Mouse (Mus musculus) forebrain, embryonic 14.5 days (tissue): Measurements from ENCODE around the gene Cyp39a1. TPM values are rescaled to one million over a fixed set of nuclear protein-coding genes. Genes with fewer than 3 reads are reported as not detected.

ENCODE experiments used
- ATAC-seq: fragments of 200-750 bp; cut with Nextera tagmentation; 2 replicates; pipeline ENCODE4 v1.8.0; 2017; ENCODE audit warnings: mild to moderate bottlenecking, moderate library complexity
- DNase-seq: peaks from one replicate; pipeline ENCODE4 v3.0.0-alpha.2; 2015; ENCODE audit warnings: low spot score
- H3K27ac ChIP-seq: fragments of 300-500 bp; sonication (generic); 2 replicates; pipeline ENCODE4 v1.5.1; 2014; ENCODE audit warnings: low read depth, mild to moderate bottlenecking, control low read depth, low read length, moderate library complexity
- H3K27me3 ChIP-seq: fragments of 300-500 bp; sonication (generic); replicated peaks from 2 replicates; pipeline ENCODE4 v1.6.1; 2014; ENCODE audit warnings: low read length, control low read depth, mixed read lengths; ENCODE audit not compliant: control insufficient read depth, insufficient read depth
- H3K36me3 ChIP-seq: fragments of 300-500 bp; sonication (generic); 2 replicates; pipeline ENCODE4 v1.6.1; 2014; ENCODE audit warnings: low read length, control low read depth; ENCODE audit not compliant: control insufficient read depth, insufficient read depth
- H3K4me1 ChIP-seq: fragments of 300-500 bp; sonication (generic); 2 replicates; pipeline ENCODE4 v1.6.1; 2014; ENCODE audit warnings: antibody characterized with exemption, low read length, control low read depth; ENCODE audit not compliant: control insufficient read depth, insufficient read depth
- H3K4me2 ChIP-seq: fragments of 300-500 bp; sonication (generic); 2 replicates; pipeline ENCODE4 v1.6.1; 2014; ENCODE audit warnings: mild to moderate bottlenecking, control low read depth, low read length
- H3K4me3 ChIP-seq: fragments of 300-500 bp; sonication (generic); 2 replicates; pipeline ENCODE4 v1.5.1; 2014; ENCODE audit warnings: low read depth, low read length, control low read depth
- H3K9ac ChIP-seq: fragments of 300-500 bp; sonication (generic); 2 replicates; pipeline ENCODE4 v1.6.1; 2014; ENCODE audit warnings: mild to moderate bottlenecking, low read length, control low read depth, moderate library complexity
- H3K9me3 ChIP-seq: fragments of 300-500 bp; sonication (generic); replicated peaks from 2 replicates; pipeline ENCODE4 v1.6.1; 2016; ENCODE audit warnings: low read length, control low read depth, mixed read lengths; ENCODE audit not compliant: control insufficient read depth
- WGBS: fragments of 180-500 bp; shearing (Covaris S2); extraction: QIAGEN DNeasy Blood & Tissue Kit; methylation state at CpG from one replicate; pipeline ENCODE4 v1.1.7; 2014; 5-methylcytosine and 5-hydroxymethylcytosine counted together
- polyA plus RNA-seq: library from polyadenylated mRNA; unstranded; fragments of >200 nt; fragmentation: Nextera tagmentation; extraction: Ambion mirVana; gene quantifications from 2 replicates; pipeline ENCODE4 v1.2.1, GENCODE M21; 2014

The Cyp39a1 gene
- 16.0 and 16.5 TPM in 2 replicates for polyA plus RNA-seq

GRCm38 (mm10) chr17:43667290-43667843 is at the start of gene Cyp39a1:
TSS of gene Cyp39a1 (plus strand) at chr17:43667425.
- Histone ChIP-seq H3K9ac (peak within 1 kb of the TSS; percentile 95), H3K27ac (peak within 1 kb of the TSS; percentile 66), H3K4me2 (peak within 1 kb of the TSS; percentile 77), H3K36me3 (peaks cover 12% of the 10 kb centered on the region), H3K27me3 (no peaks in the 10 kb centered on the region), H3K4me1 (peaks cover 14% of the 10 kb centered on the region), H3K9me3 (no peaks in the 10 kb centered on the region), H3K4me3 (peak within 1 kb of the TSS; percentile 94)
- DNase-seq (peak; percentile 24), ATAC-seq (0 out of 2 replicates have a peak, but pooled peaks have one; percentile 0)
- 0% methylated on average over 17 of the region's 17 CpGs for WGBS

- 91% methylated on average over 9 of the region's 9 CpGs for WGBS
- no peak for ATAC-seq
- H3K9me3 ChIP-seq: no peaks in the 10 kb centered on the region
Measured at GRCm38 (mm10) chr17:43619156-43619555, 48.1 kb upstream of the Cyp39a1 start.

GRCm38 (mm10) chr17:43622076-43622475 is 45.1 kb upstream of the Cyp39a1 start:
- DNase-seq: no peak
- Histone ChIP-seq H3K36me3 (no peaks in the 10 kb centered on the region), H3K4me2 (no peak overlapping the region)

More at GRCm38 (mm10) chr17:43619156-43619555, 48.1 kb upstream of the Cyp39a1 start:
- Histone ChIP-seq H3K27ac (no peak overlapping the region), H3K9ac (no peak overlapping the region), H3K4me2 (no peak overlapping the region), H3K4me3 (no peak overlapping the region), H3K27me3 (no peaks in the 10 kb centered on the region), H3K36me3 (no peaks in the 10 kb centered on the region), H3K4me1 (no peaks in the 10 kb centered on the region)
- no peak for DNase-seq

GRCm38 (mm10) chr17:43628246-43628645 is 39.0 kb upstream of the Cyp39a1 start:
- no peak overlapping the region for H3K9ac ChIP-seq
- 92% methylated on average over 10 of the region's 10 CpGs for WGBS
- no peak overlapping the region for H3K27ac ChIP-seq
- DNase-seq: no peak
- no peaks in the 10 kb centered on the region for H3K36me3 ChIP-seq
- no peak overlapping the region for H3K4me2 ChIP-seq
- peaks cover 28% of the 10 kb centered on the region for H3K27me3 ChIP-seq
- peaks cover 6% of the 10 kb centered on the region; the same call in 1 of the 2 replicates for H3K4me1 ChIP-seq
- no peak for ATAC-seq
- no peak overlapping the region for H3K4me3 ChIP-seq
- no peaks in the 10 kb centered on the region for H3K9me3 ChIP-seq

More at GRCm38 (mm10) chr17:43622076-43622475, 45.1 kb upstream of the Cyp39a1 start:
- WGBS: 93% methylated on average over 10 of the region's 10 CpGs
- no peak overlapping the region for H3K4me3 ChIP-seq
- no peaks in the 10 kb centered on the region for H3K4me1 ChIP-seq
- no peak overlapping the region for H3K9ac ChIP-seq
- no peak for ATAC-seq
- no peaks in the 10 kb centered on the region for H3K27me3 ChIP-seq
- no peaks in the 10 kb centered on the region for H3K9me3 ChIP-seq
- H3K27ac ChIP-seq: no peak overlapping the region

- Histone ChIP-seq H3K4me2 (peak overlapping the region; percentile 84), H3K27me3 (peaks cover 28% of the 10 kb centered on the region), H3K4me1 (peaks cover 6% of the 10 kb centered on the region; the same call in 1 of the 2 replicates), H3K4me3 (peak overlapping the region; percentile 40), H3K27ac (no peak overlapping the region), H3K9me3 (no peaks in the 10 kb centered on the region), H3K36me3 (no peaks in the 10 kb centered on the region), H3K9ac (peak overlapping the region; percentile 56)
- ATAC-seq (0 out of 2 replicates have a peak, but pooled peaks have one; percentile 6), DNase-seq (no peak)
- WGBS: 26% methylated on average over 24 of the region's 24 CpGs
Measured at GRCm38 (mm10) chr17:43629026-43629495, 38.2 kb upstream of the Cyp39a1 start.

GRCm38 (mm10) chr17:43629496-43630426 is 37.5 kb upstream of the Cyp39a1 start, which contains the start of gene Tdrd6:
TSS of gene Tdrd6 (minus strand) at chr17:43630299.
- Histone ChIP-seq H3K27me3 (peaks cover 28% of the 10 kb centered on the region), H3K4me3 (peak within 1 kb of the TSS; percentile 40), H3K36me3 (no peaks in the 10 kb centered on the region), H3K9ac (peak within 1 kb of the TSS; percentile 56), H3K27ac (no peak within 1 kb of the TSS), H3K9me3 (no peaks in the 10 kb centered on the region), H3K4me2 (peak within 1 kb of the TSS; percentile 84), H3K4me1 (peaks cover 6% of the 10 kb centered on the region; the same call in 1 of the 2 replicates)
- ATAC-seq: peak; percentile 72
- WGBS: 2% methylated on average over 62 of the region's 83 CpGs
- peak; percentile 9 for DNase-seq

- no peak overlapping the region for H3K27ac ChIP-seq
- peak overlapping the region; percentile 84 for H3K4me2 ChIP-seq
- H3K9me3 ChIP-seq: no peaks in the 10 kb centered on the region
- peaks cover 28% of the 10 kb centered on the region for H3K27me3 ChIP-seq
- no peak overlapping the region for H3K9ac ChIP-seq
- peak overlapping the region; percentile 40 for H3K4me3 ChIP-seq
- DNase-seq: peak; percentile 6
- 0 out of 2 replicates have a peak, but pooled peaks have one; percentile 7 for ATAC-seq
- 36% methylated on average over 13 of the region's 13 CpGs for WGBS
- H3K36me3 ChIP-seq: no peaks in the 10 kb centered on the region
- peaks cover 6% of the 10 kb centered on the region; the same call in 1 of the 2 replicates for H3K4me1 ChIP-seq
Measured at GRCm38 (mm10) chr17:43630427-43630760, 36.8 kb upstream of the Cyp39a1 start.

- Histone ChIP-seq H3K27ac (no peak overlapping the region), H3K36me3 (peaks cover 10% of the 10 kb centered on the region), H3K9me3 (no peaks in the 10 kb centered on the region), H3K27me3 (no peaks in the 10 kb centered on the region), H3K4me3 (no peak overlapping the region), H3K4me1 (no peaks in the 10 kb centered on the region), H3K4me2 (no peak overlapping the region), H3K9ac (no peak overlapping the region)
- no peak for ATAC-seq
- 92% methylated on average over 4 of the region's 4 CpGs for WGBS
- DNase-seq: no peak
Measured at GRCm38 (mm10) chr17:43637146-43637545, 30.1 kb upstream of the Cyp39a1 start.
